Mouse (Mus musculus) left cerebral cortex, postnatal 25 days (tissue): ENCODE data around the gene Arih2. TPM values are rescaled to one million over a fixed set of nuclear protein-coding genes. Genes with fewer than 3 reads are reported as not detected.

Experiments used
- DNase-seq, 2 experiments: peaks; one replicate each; pipeline ENCODE4 v3.0.0; 2022; ENCODE audit warnings: low spot score in 2 of 2, mixed read lengths in 1 of 2
- intact Hi-C: fragments of 180-260 bp; cut with DNase I; formaldehyde crosslinking; loops from one replicate; pipeline ENCODE4 v1.15.1; 2025
- microRNA-seq, 2 experiments: library from miRNA; unstranded; fragments of <30 nt; microRNA quantifications; one replicate each; pipeline ENCODE4 v1.2.0; 2022
- total RNA-seq, 2 experiments: library from RNA; stranded (reverse); gene quantifications; 2 replicates each; pipeline ENCODE4 v1.2.3; 2021

Arih2 gene
- total RNA-seq, 2 experiments from 2014 or later = 48.3 to 50.9 TPM

DNA sequence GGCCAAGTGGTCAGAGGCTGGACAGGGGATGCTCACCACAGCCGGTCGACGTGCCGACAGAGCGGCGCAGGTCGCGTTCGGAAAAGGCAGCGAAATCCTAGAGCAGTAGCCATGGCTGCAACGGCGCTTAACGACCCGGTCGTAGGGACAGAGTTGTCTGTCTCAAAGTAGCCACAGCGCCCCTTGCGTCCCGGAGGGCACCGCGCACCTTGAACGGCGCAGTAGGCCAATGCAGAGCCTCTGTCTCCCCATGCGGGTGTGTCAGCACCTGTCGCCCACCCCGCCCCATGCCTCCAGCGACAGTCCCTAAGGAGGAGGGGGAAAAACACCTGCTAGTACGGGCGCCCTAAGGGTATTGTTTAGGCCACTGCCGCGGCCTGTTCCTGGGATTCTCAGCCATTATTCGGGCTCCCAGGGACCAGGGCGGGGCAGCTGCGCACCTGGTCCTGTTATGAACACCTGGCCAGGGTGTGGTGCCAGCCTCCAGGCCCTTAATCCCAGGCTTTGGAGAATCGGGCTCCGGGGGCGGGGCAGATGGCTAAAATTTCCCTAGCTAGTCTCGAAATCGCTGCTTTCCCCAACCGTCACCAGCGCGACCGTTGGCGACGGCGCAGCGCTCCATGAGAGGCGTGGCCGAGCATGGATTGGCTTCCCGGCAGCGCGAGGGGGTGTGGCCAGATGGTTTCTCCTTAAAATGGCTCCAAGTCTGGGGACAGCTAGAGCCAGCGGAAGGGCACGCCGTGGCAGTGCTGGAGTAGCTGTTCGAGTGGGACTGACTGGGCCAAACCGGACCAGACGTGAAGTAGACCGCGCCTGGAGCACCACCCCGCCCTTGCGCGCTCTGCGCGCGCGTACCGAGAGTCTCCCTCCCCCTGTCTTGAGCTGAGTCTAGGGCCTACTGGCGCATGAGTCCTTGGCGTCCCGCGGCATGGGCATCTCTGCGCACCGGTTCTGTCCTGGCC is 82.1 kb downstream of the Arih2 start, which contains the start of gene Ndufaf3:
Gene Ndufaf3, minus strand, starts transcription at position 620 of the 962 bp plus-strand sequence.
- intact Hi-C loops = loop anchor here (2.0 kb wide), 1 partner anchor 30 kb away; the partner anchor contains the start of gene P4htm
- DNase-seq = peak; percentile 96 to 98

DNA sequence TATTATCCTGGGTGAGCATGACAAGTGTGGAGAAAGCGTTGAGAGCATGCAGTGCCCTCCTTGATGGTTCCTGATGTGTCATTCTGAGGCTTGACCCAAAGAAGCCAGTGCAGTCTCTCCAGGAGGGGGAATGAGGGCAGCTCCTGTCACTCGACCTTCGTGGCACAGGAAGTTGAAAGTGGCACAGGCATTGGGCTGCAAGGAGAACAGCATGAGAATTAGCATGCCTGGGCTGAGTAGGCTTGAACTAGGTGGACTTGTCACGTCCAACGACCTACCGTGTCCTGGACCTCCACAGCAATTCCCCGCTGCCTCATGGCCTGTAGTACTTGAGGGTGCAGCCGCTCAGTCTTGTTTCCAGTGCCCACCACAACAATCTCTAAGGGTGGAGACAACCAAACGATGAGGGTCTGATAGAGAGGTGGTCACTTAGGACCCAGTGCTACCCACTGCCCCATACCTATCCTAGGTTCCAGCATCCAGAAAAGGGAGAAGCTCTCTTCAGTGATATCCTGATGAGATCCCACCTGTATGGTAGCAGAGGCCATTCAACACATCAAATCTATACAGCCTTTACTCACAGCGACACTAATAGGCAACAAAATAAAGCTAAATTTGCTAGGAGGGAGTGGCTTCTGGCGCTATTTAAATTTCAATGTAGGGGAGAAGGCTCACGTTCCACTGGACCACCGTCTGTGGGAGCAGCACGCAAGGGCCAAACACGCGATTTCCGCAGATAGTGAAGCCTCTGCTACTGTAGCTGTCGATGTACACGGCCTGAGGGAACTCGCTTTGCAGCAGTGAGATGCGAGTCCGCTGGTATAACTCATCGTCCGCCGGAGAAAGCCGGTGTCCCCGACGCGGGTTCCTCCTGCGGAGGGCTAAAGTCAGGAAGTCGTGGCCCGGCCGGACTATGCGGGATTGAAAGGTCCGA is 83.0 kb downstream of the Arih2 start:
- intact Hi-C loops = loop anchor here (2.0 kb wide), 1 partner anchor 31 kb away; the partner anchor contains the start of gene P4htm

GRCm38 (mm10) chr9:108564131-108564530 is 85.1 kb downstream of the Arih2 start:
- intact Hi-C loops = no loop called here

More for the DNA sequence above, 83.0 kb downstream of the Arih2 start:
- no peak for DNase-seq

GRCm38 (mm10) chr9:108563671-108564070 is 85.5 kb downstream of the Arih2 start:
- intact Hi-C loops = no loop called here
- DNase-seq = no peak

More at GRCm38 (mm10) chr9:108564131-108564530, 85.1 kb downstream of the Arih2 start:
- DNase-seq = no peak

DNA sequence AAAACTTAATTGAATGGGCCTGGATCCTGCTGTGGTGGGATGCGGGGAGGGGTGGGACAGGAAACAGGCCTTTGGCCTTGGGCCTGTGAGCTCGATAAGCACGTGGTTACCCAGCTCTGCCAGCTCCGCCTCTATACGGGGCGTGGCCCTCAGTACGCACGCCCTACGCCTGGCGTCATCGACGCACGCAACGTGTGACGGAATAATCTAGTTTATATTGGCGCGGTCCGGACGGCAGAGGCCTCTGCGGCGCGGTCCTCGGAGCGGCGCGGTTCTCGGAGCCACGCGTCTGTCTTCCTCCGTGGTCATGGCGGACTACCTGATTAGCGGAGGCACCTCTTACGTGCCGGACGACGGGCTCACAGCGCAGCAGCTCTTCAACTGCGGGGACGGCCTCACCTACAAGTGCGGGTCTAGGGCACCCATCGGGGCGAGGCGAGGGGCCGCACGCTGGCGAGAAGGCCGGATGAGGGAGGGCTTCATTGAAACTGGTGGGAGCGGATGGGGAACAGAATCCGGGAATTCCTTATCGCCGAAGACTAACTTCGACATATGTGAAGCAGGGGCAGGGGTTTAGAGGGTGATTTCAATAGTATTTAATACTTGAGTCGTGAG is 88.9 kb downstream of the Arih2 start, which contains the start of gene Impdh2:
Gene Impdh2, plus strand, starts transcription at position 60 of the 615 bp plus-strand sequence.
- peak; percentile 93 to 96 for DNase-seq
- intact Hi-C loops = no loop called here

- DNase-seq = no peak
- intact Hi-C loops = no loop called here
Observed at GRCm38 (mm10) chr9:108559169-108559568, 90.0 kb downstream of the Arih2 start.

Small RNA genes within 50 kb of the gene (microRNA-seq; reads per million reads assigned to microRNA genes)
- 0 reads per million in 2 experiments for gene Gm24083
- 0 reads per million in 2 experiments for gene Gm26298
- gene Mir191 = 0 reads per million in 2 experiments
- 930 to 996 reads per million in 2 experiments for gene Mir425

Other genes with a start within 250 kb of the Arih2 start
- gene Ccdc36, start 220.9 kb downstream of the Arih2 start, total RNA-seq = under 1 TPM; 0.32 TPM
- not detected for gene BC048562, start 212.9 kb downstream of the Arih2 start, total RNA-seq
- gene Ccdc71, start 188.9 kb downstream of the Arih2 start, total RNA-seq = 10 to 100 TPM; 40.3 to 42.2 TPM
- 10 to 100 TPM; 30.3 to 36.7 TPM for gene Klhdc8b, start 187.8 kb downstream of the Arih2 start, total RNA-seq
- 10 to 100 TPM; 30.6 to 31.9 TPM for gene Lamb2, start 169.7 kb downstream of the Arih2 start, total RNA-seq
- gene Usp19, start 158.8 kb downstream of the Arih2 start, total RNA-seq = 100 to 1,000 TPM; 143 to 147 TPM
- 10 to 100 TPM; 75.3 to 84.4 TPM for gene Qars, start 141.7 kb downstream of the Arih2 start, total RNA-seq
- 100 to 1,000 TPM; 136 to 141 TPM for gene Qrich1, start 132.6 kb downstream of the Arih2 start, total RNA-seq
- 10 to 100 TPM; 55.3 to 55.4 TPM for gene Impdh2, start 89.1 kb downstream of the Arih2 start, total RNA-seq
- 10 to 100 TPM; 53.1 to 58.2 TPM for gene Ndufaf3, start 82.0 kb downstream of the Arih2 start, total RNA-seq
- gene Dalrd3, start 79.5 kb downstream of the Arih2 start, total RNA-seq = 10 to 100 TPM; 83.8 to 85.2 TPM
- 100 to 1,000 TPM; 112 to 126 TPM for gene Wdr6, start 70.6 kb downstream of the Arih2 start, total RNA-seq
- gene P4htm, start 51.7 kb downstream of the Arih2 start, total RNA-seq = 10 to 100 TPM; 77.2 to 82.9 TPM
- 10 to 100 TPM; 12.6 to 14.4 TPM for gene Slc25a20, start 12.7 kb upstream of the Arih2 start, total RNA-seq
- gene Prkar2a, start 39.9 kb upstream of the Arih2 start, total RNA-seq = 10 to 100 TPM; 45.5 to 49.1 TPM
- gene Ip6k2, start 134.4 kb upstream of the Arih2 start, total RNA-seq = 100 to 1,000 TPM; 152 to 153 TPM
- 10 to 100 TPM; 54.4 to 60.5 TPM for gene Nckipsd, start 159.0 kb upstream of the Arih2 start, total RNA-seq
- 10 to 100 TPM; 46.8 to 61.9 TPM for gene Celsr3, start 176.9 kb upstream of the Arih2 start, total RNA-seq
- gene Slc26a6, start 203.9 kb upstream of the Arih2 start, total RNA-seq = 10 to 100 TPM; 18.4 to 19.1 TPM